18 mouse cellular contexts compared by ENCODE assay signal in genomic region chr3:121869694-121870093, GRCm38 (mm10). TPM values are rescaled to one million over a fixed set of nuclear protein-coding genes. Genes with fewer than 3 reads are reported as not detected.
DNase-seq lines count a peak whose midpoint lies in the region; ATAC-seq lines count a peak whose summit lies in the region.
"Had no signal": no experiment of that assay in that cellular context is flagged by ENCODE, and none has a peak within 500 bp of the region (broad histone marks: within the 10 kb centered on the region; RNA-seq: fewer than 3 reads in every experiment).

No protein-coding gene starts in this region.

- DNase-seq in cerebellum, postnatal 14 days: peak; percentile 26 to 27
- DNase-seq in cerebellum, postnatal 25 days: no peak
- peak; percentile 33 for DNase-seq in intestine, embryonic 14.5 days (ENCODE audit: low spot score)
- peak; percentile 64 for DNase-seq in adipocyte (ENCODE audit: low spot score)
- DNase-seq in layer of hippocampus, adult 18-20 months (ENCODE audit: low spot score in 2 of 2): peak; percentile 39 to 71
- DNase-seq in thymus, postnatal 25 days: no peak
- no peak for DNase-seq in embryo, embryonic 9.5 days (ENCODE audit: extremely low spot score)
- DNase-seq: adrenal gland, adult 2 months; cerebellum, adult 18-20 months; gastrocnemius, postnatal 10 days; heart, adult 2 months had no signal

- H3K9ac ChIP-seq in intestine, embryonic 14.5 days (ENCODE audit: low read length): no peak overlapping the region
- H3K9ac ChIP-seq in intestine, embryonic 16.5 days (ENCODE audit: low read depth, low read length): no peak overlapping the region
- H3K9ac ChIP-seq: liver, embryonic 15.5 days; midbrain, embryonic 15.5 days had no signal

- 62% methylated on average over 4 of the region's 4 CpGs for WGBS in intestine, embryonic 14.5 days
- 68% methylated on average over 4 of the region's 4 CpGs for WGBS in intestine, embryonic 16.5 days

- H3K4me1 ChIP-seq in intestine, embryonic 14.5 days (replicated peaks; ENCODE audit: control insufficient read depth, insufficient read depth, low read length): no peaks in the 10 kb centered on the region
- peaks cover 9% of the 10 kb centered on the region for H3K4me1 ChIP-seq in intestine, embryonic 16.5 days (ENCODE audit: control insufficient read depth, insufficient read depth, low read length)
- H3K4me1 ChIP-seq: midbrain, embryonic 15.5 days had no signal

- H3K27ac ChIP-seq in intestine, embryonic 14.5 days (ENCODE audit: low read depth): no peak overlapping the region
- H3K27ac ChIP-seq in intestine, embryonic 16.5 days (ENCODE audit: low read length): no peak overlapping the region
- H3K27ac ChIP-seq: heart, adult 2 months; hindbrain, embryonic 10.5 days; kidney, postnatal 0 days; liver, embryonic 15.5 days; midbrain, embryonic 15.5 days had no signal

- ATAC-seq in intestine, embryonic 14.5 days (replicated peaks; ENCODE audit: low FRiP score, low TSS enrichment, low read depth): no peak
- ATAC-seq in intestine, embryonic 16.5 days: no peak
- ATAC-seq: intestine, postnatal 0 days; lung, postnatal 0 days; midbrain, embryonic 15.5 days had no signal

- H3K4me3 ChIP-seq in intestine, embryonic 14.5 days (ENCODE audit: low read depth, low read length): no peak overlapping the region
- H3K4me3 ChIP-seq in intestine, embryonic 16.5 days (ENCODE audit: low read length): no peak overlapping the region
- H3K4me3 ChIP-seq: heart, adult 2 months; hindbrain, embryonic 10.5 days; liver, embryonic 15.5 days; midbrain, embryonic 15.5 days had no signal

- H3K9me3 ChIP-seq in intestine, embryonic 14.5 days (ENCODE audit: control insufficient read depth, low read length): no peaks in the 10 kb centered on the region
- H3K9me3 ChIP-seq in intestine, embryonic 16.5 days (ENCODE audit: control insufficient read depth, low read length): no peaks in the 10 kb centered on the region
- H3K9me3 ChIP-seq: hindbrain, embryonic 10.5 days; liver, embryonic 15.5 days; midbrain, embryonic 15.5 days had no signal

- H3K4me2 ChIP-seq in intestine, embryonic 14.5 days (ENCODE audit: low read length): no peak overlapping the region
- H3K4me2 ChIP-seq in intestine, embryonic 16.5 days (ENCODE audit: low read depth, low read length): no peak overlapping the region
- H3K4me2 ChIP-seq: liver, embryonic 15.5 days; midbrain, embryonic 15.5 days had no signal

- no peaks in the 10 kb centered on the region for H3K27me3 ChIP-seq in intestine, embryonic 14.5 days (replicated peaks; ENCODE audit: control insufficient read depth, insufficient read depth, low read length)
- H3K27me3 ChIP-seq in intestine, embryonic 16.5 days (replicated peaks; ENCODE audit: control insufficient read depth, insufficient read depth, low read length): no peaks in the 10 kb centered on the region
- H3K27me3 ChIP-seq: liver, embryonic 15.5 days; midbrain, embryonic 15.5 days had no signal

- no peaks in the 10 kb centered on the region for H3K36me3 ChIP-seq in intestine, embryonic 14.5 days (ENCODE audit: control insufficient read depth, insufficient read depth, low read length)
- no peaks in the 10 kb centered on the region for H3K36me3 ChIP-seq in intestine, embryonic 16.5 days (ENCODE audit: control insufficient read depth, insufficient read depth, low read length)
- H3K36me3 ChIP-seq: hindbrain, embryonic 10.5 days; liver, embryonic 15.5 days; midbrain, embryonic 15.5 days had no signal

RNA-seq across cellular contexts. Expression of gene Abcd3, which starts 54.6 kb away (rescaled TPM):
- 56.8 and 61.7 TPM in 2 replicates for polyA plus RNA-seq in intestine, embryonic 14.5 days (2014; fragmentation: Nextera tagmentation; extraction: Ambion mirVana)
- polyA plus RNA-seq in intestine, embryonic 16.5 days (2015; fragmentation: Nextera tagmentation; extraction: Ambion mirVana): 63.1 and 66.5 TPM in 2 replicates
- 10 to 100 TPM; 54.1 to 55.7 TPM for total RNA-seq in layer of hippocampus, adult 18-20 months (2021)

Comparison
In these comparisons a context has a peak if more than half of its experiments do, and no peak if none do; other contexts are left out.
1. DNase-seq: peak in cerebellum, postnatal 14 days (2 of 2), intestine, embryonic 14.5 days (single experiment), adipocyte (single experiment) and layer of hippocampus, adult 18-20 months (2 of 2); none in cerebellum, postnatal 25 days (0 of 2), thymus, postnatal 25 days (single experiment) and embryo, embryonic 9.5 days (single experiment).